Comparison of ENCODE assay signal across 11 mouse cellular contexts in genomic region chr2:174453681-174454080, GRCm38 (mm10). TPM values are rescaled to one million over a fixed set of nuclear protein-coding genes. Genes with fewer than 3 reads are reported as not detected.
DNase-seq lines count a peak whose midpoint lies in the region; ATAC-seq and TF ChIP-seq lines count a peak whose summit lies in the region.
"Had no signal": no experiment of that assay in that cellular context is flagged by ENCODE, and none has a peak within 500 bp of the region (broad histone marks: within the 10 kb centered on the region; RNA-seq: fewer than 3 reads in every experiment).

No protein-coding gene starts in this region.

- H3K27ac ChIP-seq in liver, postnatal 0 days (ENCODE audit: low read depth): peak overlapping the region; percentile 62; the same call in 1 of the 2 replicates
- H3K27ac ChIP-seq: neural tube, embryonic 12.5 days had no signal

- WGBS in liver, postnatal 0 days (ENCODE audit: insufficient replicate concordance): 50% methylated on average over 7 of the region's 7 CpGs

- DNase-seq in adrenal gland, postnatal 25 days: peak; percentile 40
- DNase-seq in adrenal gland, adult 2 months: no peak
- DNase-seq in spleen, adult 12 weeks (ENCODE audit: low spot score): peak; percentile 48
- DNase-seq in spleen, adult 18-20 months: no peak
- DNase-seq in liver, postnatal 0 days: peak; percentile 76
- DNase-seq in yolk sac, embryonic 10.5 days (ENCODE audit: low spot score): peak; percentile 58
- DNase-seq in layer of hippocampus, postnatal 10 days (ENCODE audit: low spot score in 2 of 2): no peak
- DNase-seq: cerebellum, postnatal 25 days; gastrocnemius, postnatal 25 days had no signal

- ATAC-seq in liver, postnatal 0 days: peak; percentile 97
- ATAC-seq in frontal cortex, adult (ENCODE audit: low TSS enrichment): no peak

- peak; percentile 77 for TF ChIP-seq CTCF in liver, postnatal 0 days (IDR thresholded peaks at IDR 0.05; ENCODE audit: low read depth)

- no peak overlapping the region for H3K4me3 ChIP-seq in liver, postnatal 0 days (ENCODE audit: low read depth, low read length)
- H3K4me3 ChIP-seq: neural tube, embryonic 12.5 days had no signal

- H3K36me3 ChIP-seq in liver, postnatal 0 days (replicated peaks; ENCODE audit: insufficient read depth, low read length): no peaks in the 10 kb centered on the region
- H3K36me3 ChIP-seq: neural tube, embryonic 12.5 days had no signal

- TF ChIP-seq EP300 in liver, postnatal 0 days (IDR thresholded peaks at IDR 0.05; ENCODE audit: low read depth): peak; percentile 93

- peak overlapping the region; percentile 51 for H3K4me2 ChIP-seq in liver, postnatal 0 days (ENCODE audit: low read depth, low read length)
- H3K4me2 ChIP-seq: neural tube, embryonic 12.5 days had no signal

- peaks cover 11% of the 10 kb centered on the region for H3K4me1 ChIP-seq in liver, postnatal 0 days (ENCODE audit: insufficient read depth)
- H3K4me1 ChIP-seq: neural tube, embryonic 12.5 days had no signal

- H3K9ac ChIP-seq in liver, postnatal 0 days (replicated peaks): no peak overlapping the region
- H3K9ac ChIP-seq: neural tube, embryonic 12.5 days had no signal

- no peaks in the 10 kb centered on the region for H3K27me3 ChIP-seq in liver, postnatal 0 days (ENCODE audit: insufficient read depth, low read length)
- H3K27me3 ChIP-seq: neural tube, embryonic 12.5 days had no signal

- no peaks in the 10 kb centered on the region for H3K9me3 ChIP-seq in liver, postnatal 0 days (ENCODE audit: low read length)
- H3K9me3 ChIP-seq: neural tube, embryonic 12.5 days had no signal

RNA-seq across cellular contexts. Expression of gene Tubb1, which starts 3.2 kb away (rescaled TPM):
- total RNA-seq in adrenal gland, postnatal 25 days (2021): 0.73 TPM in 1 of 2 replicates, not detected in the other
- 1 to 10 TPM in 1 of 2 experiments, under 1 TPM in 1; 0.61 to 1.1 TPM for total RNA-seq in adrenal gland, adult 2 months (2021)
- polyA plus RNA-seq in adrenal gland, adult 2 months (2012; rRNA removed): 0.28 and 0.66 TPM in 2 replicates
- 21.4 and 26.4 TPM in 2 replicates for polyA plus RNA-seq in liver, postnatal 0 days (2015; fragmentation: Nextera tagmentation; extraction: Ambion mirVana)
- not detected for total RNA-seq in layer of hippocampus, postnatal 10 days (2021)

RNA-seq across cellular contexts. Expression of gene Atp5e, which starts 10.2 kb away (rescaled TPM):
- 355 and 471 TPM in 2 replicates for total RNA-seq in adrenal gland, postnatal 25 days (2021)
- total RNA-seq in adrenal gland, adult 2 months (2021): 100 to 1,000 TPM; 289 to 654 TPM
- 402 and 484 TPM in 2 replicates for polyA plus RNA-seq in adrenal gland, adult 2 months (2012; rRNA removed)
- 528 and 545 TPM in 2 replicates for polyA plus RNA-seq in liver, postnatal 0 days (2015; fragmentation: Nextera tagmentation; extraction: Ambion mirVana)
- total RNA-seq in layer of hippocampus, postnatal 10 days (2021): 100 to 1,000 TPM; 332 to 389 TPM

RNA-seq across cellular contexts. Expression of gene Ctsz, which starts 14.8 kb away (rescaled TPM):
- total RNA-seq in adrenal gland, postnatal 25 days (2021): 133 and 134 TPM in 2 replicates
- 100 to 1,000 TPM; 189 to 272 TPM for total RNA-seq in adrenal gland, adult 2 months (2021)
- polyA plus RNA-seq in adrenal gland, adult 2 months (2012; rRNA removed): 221 and 303 TPM in 2 replicates
- polyA plus RNA-seq in liver, postnatal 0 days (2015; fragmentation: Nextera tagmentation; extraction: Ambion mirVana): 174 and 178 TPM in 2 replicates
- 10 to 100 TPM; 23.2 to 25.9 TPM for total RNA-seq in layer of hippocampus, postnatal 10 days (2021)

RNA-seq across cellular contexts. Expression of gene Prelid3b, which starts 19.2 kb away (rescaled TPM):
- total RNA-seq in adrenal gland, postnatal 25 days (2021): 103 and 108 TPM in 2 replicates
- total RNA-seq in adrenal gland, adult 2 months (2021): 100 to 1,000 TPM; 120 to 137 TPM
- 33.9 and 39.0 TPM in 2 replicates for polyA plus RNA-seq in adrenal gland, adult 2 months (2012; rRNA removed)
- 68.6 and 72.3 TPM in 2 replicates for polyA plus RNA-seq in liver, postnatal 0 days (2015; fragmentation: Nextera tagmentation; extraction: Ambion mirVana)
- total RNA-seq in layer of hippocampus, postnatal 10 days (2021): 10 to 100 TPM; 43.4 to 48.0 TPM

RNA-seq across cellular contexts. Expression of gene Nelfcd, which starts 38.1 kb away (rescaled TPM):
- 61.9 and 63.7 TPM in 2 replicates for total RNA-seq in adrenal gland, postnatal 25 days (2021)
- total RNA-seq in adrenal gland, adult 2 months (2021): 10 to 100 TPM; 48.8 to 58.7 TPM
- polyA plus RNA-seq in adrenal gland, adult 2 months (2012; rRNA removed): 74.1 and 81.2 TPM in 2 replicates
- 34.5 and 38.8 TPM in 2 replicates for polyA plus RNA-seq in liver, postnatal 0 days (2015; fragmentation: Nextera tagmentation; extraction: Ambion mirVana)
- 10 to 100 TPM; 55.0 to 58.2 TPM for total RNA-seq in layer of hippocampus, postnatal 10 days (2021)

Comparison
In these comparisons a context has a peak if more than half of its experiments do, and no peak if none do; other contexts are left out.
1. DNase-seq: peak in adrenal gland, postnatal 25 days (single experiment), spleen, adult 12 weeks (single experiment), liver, postnatal 0 days (single experiment) and yolk sac, embryonic 10.5 days (single experiment); none in adrenal gland, adult 2 months (single experiment), spleen, adult 18-20 months (0 of 2) and layer of hippocampus, postnatal 10 days (0 of 2).